Mouse (Mus musculus): ENCODE measurements around the gene Pik3r3. TPM values are rescaled to one million over a fixed set of nuclear protein-coding genes. Genes with fewer than 3 reads are reported as not detected.
"Not testable (repeated sequence)": the region's sequence is repeated elsewhere in the genome, so short reads cannot be mapped to it uniquely, and the experiment has no call there.

Gene Pik3r3
- polyA plus RNA-seq, 1 experiment from 2014 or later, result 55.5 TPM

- H3K4me3 ChIP-seq, result peak overlapping the region; percentile 63
- no peaks in the 10 kb centered on the region for H3K27me3 ChIP-seq
- peaks cover 16% of the 10 kb centered on the region for H3K4me1 ChIP-seq (replicated peaks)
- no peaks in the 10 kb centered on the region for H3K9me3 ChIP-seq
- H3K27ac ChIP-seq (replicated peaks), result peak overlapping the region; percentile 100
- ATAC-seq (ENCODE audit: low FRiP score, low read depth), result no peak
- peak overlapping the region; percentile 70 for H3K4me2 ChIP-seq
- under 1% methylated on average over 23 of the region's 23 CpGs for WGBS
- H3K9ac ChIP-seq, result peak overlapping the region; percentile 79
- no peaks in the 10 kb centered on the region for H3K36me3 ChIP-seq
Observed at GRCm38 (mm10) chr4:116221996-116222842, 801 bp downstream of the Pik3r3 start.

- Histone ChIP-seq H3K36me3 (no peaks in the 10 kb centered on the region), H3K27ac (replicated peaks) (peak overlapping the region; percentile 100), H3K4me2 (peak overlapping the region; percentile 70), H3K4me1 (replicated peaks) (peaks cover 16% of the 10 kb centered on the region), H3K9me3 (no peaks in the 10 kb centered on the region), H3K4me3 (peak overlapping the region; percentile 63), H3K27me3 (no peaks in the 10 kb centered on the region), H3K9ac (peak overlapping the region; percentile 79)
- ATAC-seq (ENCODE audit: low FRiP score, low read depth), result no peak
- WGBS, result 2% methylated on average over 6 of the region's 6 CpGs
Observed at GRCm38 (mm10) chr4:116222843-116223119, 1.4 kb downstream of the Pik3r3 start.

- no peak for ATAC-seq (ENCODE audit: low FRiP score, low read depth)
- Histone ChIP-seq H3K4me2 (no peak overlapping the region), H3K4me1 (replicated peaks) (no peaks in the 10 kb centered on the region), H3K9ac (no peak overlapping the region), H3K27me3 (no peaks in the 10 kb centered on the region), H3K27ac (replicated peaks) (no peak overlapping the region), H3K36me3 (no peaks in the 10 kb centered on the region), H3K4me3 (no peak overlapping the region), H3K9me3 (no peaks in the 10 kb centered on the region)
- WGBS, result 76% methylated on average over 3 of the region's 3 CpGs
Observed at GRCm38 (mm10) chr4:116243377-116243776, 22.0 kb downstream of the Pik3r3 start.

- no peak overlapping the region for H3K9ac ChIP-seq
- no peaks in the 10 kb centered on the region for H3K4me1 ChIP-seq (replicated peaks)
- H3K4me2 ChIP-seq, result no peak overlapping the region
- no peak overlapping the region for H3K4me3 ChIP-seq
- 85% methylated on average over 2 of the region's 2 CpGs for WGBS
- H3K36me3 ChIP-seq, result no peaks in the 10 kb centered on the region
- no peak for ATAC-seq (ENCODE audit: low FRiP score, low read depth)
- H3K27me3 ChIP-seq, result no peaks in the 10 kb centered on the region
- no peak overlapping the region for H3K27ac ChIP-seq (replicated peaks)
- no peaks in the 10 kb centered on the region for H3K9me3 ChIP-seq
Observed at GRCm38 (mm10) chr4:116244240-116244639, 22.8 kb downstream of the Pik3r3 start.

GRCm38 (mm10) chr4:116245926-116246325 lies 24.5 kb downstream of the Pik3r3 start:
- not testable (repeated sequence) for H3K27me3 ChIP-seq; H3K9me3 ChIP-seq; H3K4me3 ChIP-seq; H3K27ac ChIP-seq (replicated peaks); H3K4me2 ChIP-seq; H3K36me3 ChIP-seq; H3K4me1 ChIP-seq (replicated peaks); ATAC-seq (ENCODE audit: low FRiP score, low read depth); H3K9ac ChIP-seq
- WGBS, result 38% methylated on average over 3 of the region's 3 CpGs

- no peak overlapping the region for H3K27ac ChIP-seq (replicated peaks)
- WGBS, result 77% methylated on average over 3 of the region's 3 CpGs
- H3K4me2 ChIP-seq, result no peak overlapping the region
- H3K27me3 ChIP-seq, result no peaks in the 10 kb centered on the region
- H3K4me1 ChIP-seq (replicated peaks), result no peaks in the 10 kb centered on the region
- H3K4me3 ChIP-seq, result no peak overlapping the region
- H3K9ac ChIP-seq, result no peak overlapping the region
- ATAC-seq (ENCODE audit: low FRiP score, low read depth), result no peak
- no peaks in the 10 kb centered on the region for H3K9me3 ChIP-seq
- H3K36me3 ChIP-seq, result no peaks in the 10 kb centered on the region
Observed at GRCm38 (mm10) chr4:116249986-116250385, 28.6 kb downstream of the Pik3r3 start.

GRCm38 (mm10) chr4:116268220-116268619 lies 46.8 kb downstream of the Pik3r3 start:
- H3K27ac ChIP-seq (replicated peaks), result no peak overlapping the region
- H3K27me3 ChIP-seq, result no peaks in the 10 kb centered on the region
- no peak overlapping the region for H3K9ac ChIP-seq
- H3K36me3 ChIP-seq, result peaks cover 36% of the 10 kb centered on the region
- H3K4me1 ChIP-seq (replicated peaks), result no peaks in the 10 kb centered on the region
- 96% methylated on average over 6 of the region's 6 CpGs for WGBS
- no peaks in the 10 kb centered on the region for H3K9me3 ChIP-seq
- no peak for ATAC-seq (ENCODE audit: low FRiP score, low read depth)
- no peak overlapping the region for H3K4me3 ChIP-seq
- no peak overlapping the region for H3K4me2 ChIP-seq

- Histone ChIP-seq H3K9me3 (no peaks in the 10 kb centered on the region), H3K36me3 (peaks cover 46% of the 10 kb centered on the region), H3K4me2 (no peak overlapping the region), H3K9ac (no peak overlapping the region), H3K27me3 (no peaks in the 10 kb centered on the region), H3K4me3 (no peak overlapping the region), H3K27ac (replicated peaks) (no peak overlapping the region), H3K4me1 (replicated peaks) (no peaks in the 10 kb centered on the region)
- no peak for ATAC-seq (ENCODE audit: low FRiP score, low read depth)
- 79% methylated on average over 2 of the region's 2 CpGs for WGBS
Observed at GRCm38 (mm10) chr4:116282211-116282610, 60.8 kb downstream of the Pik3r3 start.

- Histone ChIP-seq H3K4me3 (no peak overlapping the region), H3K4me1 (replicated peaks) (no peaks in the 10 kb centered on the region), H3K27ac (replicated peaks) (no peak overlapping the region), H3K9ac (no peak overlapping the region), H3K27me3 (no peaks in the 10 kb centered on the region), H3K4me2 (no peak overlapping the region), H3K9me3 (no peaks in the 10 kb centered on the region), H3K36me3 (peaks cover 68% of the 10 kb centered on the region)
- WGBS, result 89% methylated on average over 6 of the region's 6 CpGs
- ATAC-seq (ENCODE audit: low FRiP score, low read depth), result no peak
Observed at GRCm38 (mm10) chr4:116291561-116291960, 70.1 kb downstream of the Pik3r3 start.

GRCm38 (mm10) chr4:116293296-116293695 lies 71.9 kb downstream of the Pik3r3 start:
- Histone ChIP-seq H3K4me3 (no peak overlapping the region), H3K9me3 (no peaks in the 10 kb centered on the region), H3K36me3 (peaks cover 58% of the 10 kb centered on the region), H3K9ac (no peak overlapping the region), H3K27ac (replicated peaks) (no peak overlapping the region), H3K4me1 (replicated peaks) (no peaks in the 10 kb centered on the region), H3K27me3 (no peaks in the 10 kb centered on the region), H3K4me2 (no peak overlapping the region)
- WGBS, result 90% methylated on average over 12 of the region's 12 CpGs
- ATAC-seq (ENCODE audit: low FRiP score, low read depth), result no peak

- H3K9me3 ChIP-seq, result no peaks in the 10 kb centered on the region
- no peaks in the 10 kb centered on the region for H3K4me1 ChIP-seq (replicated peaks)
- no peak overlapping the region for H3K4me2 ChIP-seq
- H3K27me3 ChIP-seq, result no peaks in the 10 kb centered on the region
- H3K36me3 ChIP-seq, result peaks cover 43% of the 10 kb centered on the region
- no peak overlapping the region for H3K4me3 ChIP-seq
- no peak overlapping the region for H3K27ac ChIP-seq (replicated peaks)
- 72% methylated on average over 4 of the region's 4 CpGs for WGBS
- ATAC-seq (ENCODE audit: low FRiP score, low read depth), result no peak
- H3K9ac ChIP-seq, result no peak overlapping the region
Observed at GRCm38 (mm10) chr4:116300878-116301355, 79.5 kb downstream of the Pik3r3 start.

- Histone ChIP-seq H3K4me1 (replicated peaks) (no peaks in the 10 kb centered on the region), H3K27me3 (no peaks in the 10 kb centered on the region), H3K9me3 (no peaks in the 10 kb centered on the region), H3K27ac (replicated peaks) (no peak overlapping the region), H3K36me3 (peaks cover 59% of the 10 kb centered on the region), H3K4me2 (no peak overlapping the region), H3K4me3 (no peak overlapping the region), H3K9ac (no peak overlapping the region)
- WGBS, result 6% methylated on average over 1 of the region's 1 CpGs
- ATAC-seq (ENCODE audit: low FRiP score, low read depth), result no peak
Observed at GRCm38 (mm10) chr4:116304551-116304950, 83.1 kb downstream of the Pik3r3 start.

- 93% methylated on average over 4 of the region's 4 CpGs for WGBS
- no peak overlapping the region for H3K9ac ChIP-seq
- no peak overlapping the region for H3K27ac ChIP-seq (replicated peaks)
- no peak for ATAC-seq (ENCODE audit: low FRiP score, low read depth)
- no peaks in the 10 kb centered on the region for H3K27me3 ChIP-seq
- H3K9me3 ChIP-seq, result no peaks in the 10 kb centered on the region
- no peaks in the 10 kb centered on the region for H3K4me1 ChIP-seq (replicated peaks)
- H3K4me2 ChIP-seq, result no peak overlapping the region
- H3K4me3 ChIP-seq, result no peak overlapping the region
- H3K36me3 ChIP-seq, result peaks cover 95% of the 10 kb centered on the region
Observed at GRCm38 (mm10) chr4:116317575-116317974, 96.2 kb downstream of the Pik3r3 start.
